Comparison of ENCODE assay signal across 21 mouse cellular contexts in the genomic region with DNA sequence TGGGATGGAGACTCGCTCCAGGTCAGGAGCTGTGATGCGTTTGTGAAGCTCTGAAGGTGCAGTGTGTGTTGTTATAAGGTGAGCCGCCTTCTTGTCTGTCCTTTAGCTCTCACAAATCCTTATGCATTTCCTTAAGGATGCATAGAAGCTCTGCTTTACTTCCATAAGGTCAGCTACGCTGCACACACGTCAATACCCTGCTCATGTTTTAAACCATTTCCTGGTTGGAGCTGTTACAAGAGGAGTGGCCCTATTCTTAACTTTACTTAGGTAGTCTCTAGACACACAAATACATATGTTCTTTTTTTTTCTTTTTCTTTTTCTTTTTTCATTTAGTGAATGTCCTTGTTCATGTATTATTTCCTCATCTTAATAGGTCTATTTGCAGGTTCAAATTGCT. TPM values are rescaled to one million over a fixed set of nuclear protein-coding genes. Genes with fewer than 3 reads are reported as not detected.
DNase-seq lines count a peak whose midpoint lies in the region; ATAC-seq and TF ChIP-seq lines count a peak whose summit lies in the region.
"Had no signal": no experiment of that assay in that cellular context is flagged by ENCODE, and none has a peak within 500 bp of the region (broad histone marks: within the 10 kb centered on the region; RNA-seq: fewer than 3 reads in every experiment).

No protein-coding gene starts in this region.

- TF ChIP-seq CTCF in layer of hippocampus, adult 2 months (conservative IDR thresholded peaks at IDR 0.05): no peak
- no peak for TF ChIP-seq CTCF in stomach, postnatal 0 days (IDR thresholded peaks at IDR 0.05; ENCODE audit: low read depth)

- TF ChIP-seq EP300 in stomach, postnatal 0 days (optimal IDR thresholded peaks at IDR 0.05): no peak

- H3K36me3 ChIP-seq in embryonic facial prominence, embryonic 14.5 days (ENCODE audit: control insufficient read depth, insufficient read depth, low read length): no peaks in the 10 kb centered on the region
- no peaks in the 10 kb centered on the region for H3K36me3 ChIP-seq in embryonic facial prominence, embryonic 10.5 days (replicated peaks)
- H3K36me3 ChIP-seq in limb, embryonic 14.5 days (ENCODE audit: control insufficient read depth, insufficient read depth, low read length): no peaks in the 10 kb centered on the region
- H3K36me3 ChIP-seq in stomach, postnatal 0 days (ENCODE audit: control insufficient read depth, insufficient read depth, low read length): no peaks in the 10 kb centered on the region
- H3K36me3 ChIP-seq: forebrain, embryonic 12.5 days; hindbrain, embryonic 15.5 days; midbrain, embryonic 12.5 days had no signal

- WGBS in embryonic facial prominence, embryonic 14.5 days: 74% methylated on average over 5 of the region's 5 CpGs
- 85% methylated on average over 5 of the region's 5 CpGs for WGBS in embryonic facial prominence, embryonic 10.5 days
- 64% methylated on average over 5 of the region's 5 CpGs for WGBS in limb, embryonic 14.5 days
- 52% methylated on average over 5 of the region's 5 CpGs for WGBS in stomach, postnatal 0 days

- H3K4me3 ChIP-seq in embryonic facial prominence, embryonic 14.5 days (ENCODE audit: low read depth, low read length): no peak overlapping the region
- no peak overlapping the region for H3K4me3 ChIP-seq in embryonic facial prominence, embryonic 10.5 days
- no peak overlapping the region for H3K4me3 ChIP-seq in layer of hippocampus, adult 2 months
- H3K4me3 ChIP-seq in limb, embryonic 14.5 days (replicated peaks; ENCODE audit: low read length): no peak overlapping the region
- H3K4me3 ChIP-seq in stomach, postnatal 0 days (ENCODE audit: low read depth, low read length): no peak overlapping the region
- H3K4me3 ChIP-seq: forebrain, embryonic 12.5 days; heart, adult 2 months; hindbrain, embryonic 15.5 days; midbrain, embryonic 12.5 days had no signal

- H3K4me2 ChIP-seq in embryonic facial prominence, embryonic 14.5 days (ENCODE audit: low read depth, low read length): no peak overlapping the region
- H3K4me2 ChIP-seq in limb, embryonic 14.5 days (replicated peaks; ENCODE audit: low read depth, low read length, severe bottlenecking): no peak overlapping the region
- H3K4me2 ChIP-seq in stomach, postnatal 0 days (replicated peaks; ENCODE audit: low read depth): no peak overlapping the region
- H3K4me2 ChIP-seq: forebrain, embryonic 12.5 days; hindbrain, embryonic 15.5 days; midbrain, embryonic 12.5 days had no signal

- no peaks in the 10 kb centered on the region for H3K9me3 ChIP-seq in embryonic facial prominence, embryonic 14.5 days (ENCODE audit: control insufficient read depth, low read length)
- H3K9me3 ChIP-seq in embryonic facial prominence, embryonic 10.5 days: no peaks in the 10 kb centered on the region
- no peaks in the 10 kb centered on the region for H3K9me3 ChIP-seq in limb, embryonic 14.5 days (ENCODE audit: control insufficient read depth, low read length)
- H3K9me3 ChIP-seq in stomach, postnatal 0 days (ENCODE audit: control insufficient read depth, low read length): no peaks in the 10 kb centered on the region
- H3K9me3 ChIP-seq: forebrain, embryonic 12.5 days; hindbrain, embryonic 15.5 days; midbrain, embryonic 12.5 days had no signal

- H3K27me3 ChIP-seq in embryonic facial prominence, embryonic 14.5 days (replicated peaks; ENCODE audit: control insufficient read depth, insufficient read depth, low read length): no peaks in the 10 kb centered on the region
- H3K27me3 ChIP-seq in embryonic facial prominence, embryonic 10.5 days (replicated peaks; ENCODE audit: low read depth, poor library complexity, severe bottlenecking): no peaks in the 10 kb centered on the region
- no peaks in the 10 kb centered on the region for H3K27me3 ChIP-seq in limb, embryonic 14.5 days (ENCODE audit: control insufficient read depth, insufficient read depth, low read length)
- no peaks in the 10 kb centered on the region for H3K27me3 ChIP-seq in stomach, postnatal 0 days (ENCODE audit: control insufficient read depth, insufficient read depth, low read length)
- H3K27me3 ChIP-seq: forebrain, embryonic 12.5 days; hindbrain, embryonic 15.5 days; midbrain, embryonic 12.5 days had no signal

- no peak for ATAC-seq in embryonic facial prominence, embryonic 14.5 days (ENCODE audit: low read depth)
- ATAC-seq in limb, embryonic 14.5 days (ENCODE audit: low FRiP score, low read depth): no peak
- peak; percentile 86 for ATAC-seq in stomach, postnatal 0 days (ENCODE audit: low FRiP score, low TSS enrichment)
- ATAC-seq: activated CD4-positive, CD25-positive, alpha-beta regulatory T cell, adult 4 months had no signal

- H3K4me1 ChIP-seq in embryonic facial prominence, embryonic 14.5 days (ENCODE audit: control insufficient read depth, insufficient read depth, low read length): no peaks in the 10 kb centered on the region
- no peaks in the 10 kb centered on the region for H3K4me1 ChIP-seq in embryonic facial prominence, embryonic 10.5 days
- no peaks in the 10 kb centered on the region; the same call in 1 of the 2 replicates for H3K4me1 ChIP-seq in limb, embryonic 14.5 days (ENCODE audit: control insufficient read depth, insufficient read depth, low read length)
- H3K4me1 ChIP-seq in stomach, postnatal 0 days (replicated peaks; ENCODE audit: control insufficient read depth, insufficient read depth): 0 out of 2 replicates have a peak, but pooled peaks cover 3% of the 10 kb centered on the region
- H3K4me1 ChIP-seq: forebrain, embryonic 12.5 days; hindbrain, embryonic 15.5 days; midbrain, embryonic 12.5 days had no signal

- peak; percentile 34 for DNase-seq in embryonic facial prominence, embryonic 14.5 days (ENCODE audit: low spot score)
- DNase-seq in embryonic facial prominence, embryonic 10.5 days (ENCODE audit: low spot score): no peak
- DNase-seq in layer of hippocampus, adult 2 months (ENCODE audit: low spot score in 2 of 2): no peak
- no peak for DNase-seq in layer of hippocampus, adult 8-10 months (ENCODE audit: low spot score in 2 of 2)
- DNase-seq in limb, embryonic 14.5 days (ENCODE audit: low spot score): no peak
- DNase-seq in stomach, postnatal 0 days (ENCODE audit: low spot score): peak; percentile 34
- no peak for DNase-seq in cerebellum, postnatal 4 days (ENCODE audit: low spot score in 2 of 2)
- DNase-seq: adrenal gland, adult 8-10 months; cerebellum, adult 18-20 months; heart, adult 2 months; kidney, postnatal 25 days; liver; lung, postnatal 14 days; right cerebral cortex, postnatal 14 days; spleen, adult 18-20 months; thymus, adult 18-20 months; thymus, postnatal 36 days had no signal

- no peak for TF ChIP-seq POLR2A in limb, embryonic 14.5 days (IDR thresholded peaks at IDR 0.05; ENCODE audit: borderline replicate concordance, extremely low read depth, insufficient read depth, insufficient read length)

- no peak overlapping the region for H3K9ac ChIP-seq in embryonic facial prominence, embryonic 14.5 days (ENCODE audit: low read depth, low read length)
- H3K9ac ChIP-seq in limb, embryonic 14.5 days (ENCODE audit: low read depth, low read length, severe bottlenecking): no peak overlapping the region
- H3K9ac ChIP-seq in stomach, postnatal 0 days (ENCODE audit: low read length): no peak overlapping the region
- H3K9ac ChIP-seq: forebrain, embryonic 12.5 days; hindbrain, embryonic 15.5 days; midbrain, embryonic 12.5 days had no signal

- no peak overlapping the region; the same call in 1 of the 2 replicates for H3K27ac ChIP-seq in embryonic facial prominence, embryonic 14.5 days (replicated peaks; ENCODE audit: low read depth, low read length)
- H3K27ac ChIP-seq in embryonic facial prominence, embryonic 10.5 days (replicated peaks): no peak overlapping the region
- H3K27ac ChIP-seq in layer of hippocampus, adult 2 months: peak overlapping the region; percentile 29
- 0 out of 2 replicates have a peak overlapping the region, but pooled peaks have one; percentile 8 for H3K27ac ChIP-seq in limb, embryonic 14.5 days (replicated peaks; ENCODE audit: low read depth, low read length)
- H3K27ac ChIP-seq in stomach, postnatal 0 days (replicated peaks): peak overlapping the region; percentile 30
- H3K27ac ChIP-seq: forebrain, embryonic 12.5 days; heart, adult 2 months; hindbrain, embryonic 15.5 days; midbrain, embryonic 12.5 days had no signal

RNA-seq across cellular contexts. Expression of a gene that starts 22.4 kb away (rescaled TPM):
- 22.7 and 24.8 TPM in 2 replicates for polyA plus RNA-seq in embryonic facial prominence, embryonic 14.5 days (2014; fragmentation: Nextera tagmentation; extraction: Ambion mirVana)
- 21.6 and 22.7 TPM in 2 replicates for polyA plus RNA-seq in embryonic facial prominence, embryonic 10.5 days (2016; fragmentation: Nextera tagmentation; extraction: Ambion mirVana)
- 10 to 100 TPM; 19.6 to 20.2 TPM for total RNA-seq in layer of hippocampus, adult 2 months (2021)
- total RNA-seq in layer of hippocampus, adult 8-10 months (2022): 10 to 100 TPM; 19.2 to 21.0 (median 19.7) TPM
- 7.1 and 8.9 TPM in 2 replicates for polyA plus RNA-seq in limb, embryonic 14.5 days (2012; rRNA removed)
- 27.4 and 28.4 TPM in 2 replicates for polyA plus RNA-seq in limb, embryonic 14.5 days (2014; fragmentation: Nextera tagmentation; extraction: Ambion mirVana)
- 20.7 and 20.9 TPM in 2 replicates for polyA plus RNA-seq in stomach, postnatal 0 days (2015; fragmentation: Nextera tagmentation; extraction: Ambion mirVana)

RNA-seq across cellular contexts. Expression of a gene that starts 22.5 kb away (rescaled TPM):
- polyA plus RNA-seq in embryonic facial prominence, embryonic 14.5 days (2014; fragmentation: Nextera tagmentation; extraction: Ambion mirVana): 32.5 and 37.8 TPM in 2 replicates
- polyA plus RNA-seq in embryonic facial prominence, embryonic 10.5 days (2016; fragmentation: Nextera tagmentation; extraction: Ambion mirVana): 23.5 and 26.4 TPM in 2 replicates
- 10 to 100 TPM; 33.7 to 42.4 TPM for total RNA-seq in layer of hippocampus, adult 2 months (2021)
- total RNA-seq in layer of hippocampus, adult 8-10 months (2022): 10 to 100 TPM; 31.9 to 45.2 (median 36.4) TPM
- polyA plus RNA-seq in limb, embryonic 14.5 days (2012; rRNA removed): 27.6 and 32.3 TPM in 2 replicates
- polyA plus RNA-seq in limb, embryonic 14.5 days (2014; fragmentation: Nextera tagmentation; extraction: Ambion mirVana): 35.2 and 39.2 TPM in 2 replicates
- 31.7 and 35.8 TPM in 2 replicates for polyA plus RNA-seq in stomach, postnatal 0 days (2015; fragmentation: Nextera tagmentation; extraction: Ambion mirVana)

Comparison
In these comparisons a context has a peak if more than half of its experiments do, and no peak if none do; other contexts are left out.
1. DNase-seq: peak in embryonic facial prominence, embryonic 14.5 days (single experiment) and stomach, postnatal 0 days (single experiment); none in embryonic facial prominence, embryonic 10.5 days (single experiment), layer of hippocampus, adult 2 months (0 of 2), layer of hippocampus, adult 8-10 months (0 of 2), limb, embryonic 14.5 days (single experiment) and cerebellum, postnatal 4 days (0 of 2).
2. H3K27ac ChIP-seq: peak in layer of hippocampus, adult 2 months (single experiment), limb, embryonic 14.5 days (single experiment) and stomach, postnatal 0 days (single experiment); none in embryonic facial prominence, embryonic 14.5 days (single experiment) and embryonic facial prominence, embryonic 10.5 days (single experiment).